Comparison of ENCODE assay signal across 20 mouse cellular contexts in the genomic region with DNA sequence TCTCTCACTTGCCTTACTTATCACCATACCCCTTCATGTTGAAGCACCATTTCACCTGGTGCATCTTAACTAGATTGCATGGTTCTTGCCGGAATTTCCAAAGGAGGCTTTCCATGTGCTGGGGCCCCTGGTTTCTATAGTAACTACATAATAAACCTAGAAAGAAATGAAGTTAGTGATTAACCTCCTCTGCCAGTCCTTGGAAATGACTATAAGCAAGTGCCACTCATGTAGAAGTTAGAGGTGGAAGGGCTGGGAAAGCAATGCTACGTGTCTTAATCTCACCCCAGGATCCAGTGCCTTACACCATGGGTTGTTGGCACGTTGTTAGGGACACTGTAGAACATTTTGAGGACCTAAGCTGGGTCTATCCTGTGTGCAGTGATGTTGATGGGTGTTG. TPM values are rescaled to one million over a fixed set of nuclear protein-coding genes. Genes with fewer than 3 reads are reported as not detected.
"Had no signal": no experiment of that assay in that cellular context is flagged by ENCODE, and none has a peak within 500 bp of the region (broad histone marks: within the 10 kb centered on the region; RNA-seq: fewer than 3 reads in every experiment).

No protein-coding gene starts in this region.

- ATAC-seq: liver, postnatal 0 days; midbrain, embryonic 16.5 days had no signal

- H3K4me2 ChIP-seq: hindbrain, embryonic 15.5 days; limb, embryonic 12.5 days; liver, embryonic 13.5 days; lung, embryonic 15.5 days; midbrain, embryonic 12.5 days; neural tube, embryonic 13.5 days had no signal

- H3K36me3 ChIP-seq: hindbrain, embryonic 15.5 days; limb, embryonic 12.5 days; liver, embryonic 13.5 days; lung, embryonic 15.5 days; midbrain, embryonic 12.5 days; neural tube, embryonic 13.5 days had no signal

- H3K9ac ChIP-seq: hindbrain, embryonic 15.5 days; limb, embryonic 12.5 days; liver, embryonic 13.5 days; liver, postnatal 0 days; lung, embryonic 15.5 days; midbrain, embryonic 12.5 days; neural tube, embryonic 13.5 days had no signal

- H3K27ac ChIP-seq: hindbrain, embryonic 15.5 days; limb, embryonic 12.5 days; liver, embryonic 13.5 days; lung, embryonic 15.5 days; macrophage; midbrain, embryonic 12.5 days; neural tube, embryonic 13.5 days had no signal

- H3K27me3 ChIP-seq: hindbrain, embryonic 15.5 days; limb, embryonic 12.5 days; lung, embryonic 15.5 days; midbrain, embryonic 12.5 days; neural tube, embryonic 13.5 days had no signal

- H3K4me3 ChIP-seq: hindbrain, embryonic 15.5 days; limb, embryonic 12.5 days; liver, embryonic 13.5 days; lung, embryonic 15.5 days; megakaryocyte, embryonic 14.5 days; midbrain, embryonic 12.5 days; neural tube, embryonic 13.5 days had no signal

- H3K9me3 ChIP-seq: hindbrain, embryonic 15.5 days; limb, embryonic 12.5 days; liver, embryonic 13.5 days; lung, embryonic 15.5 days; megakaryocyte, embryonic 14.5 days; midbrain, embryonic 12.5 days; neural tube, embryonic 13.5 days had no signal

- DNase-seq: kidney, postnatal 36 days; liver; liver, embryonic 13.5 days; liver, postnatal 0 days; lung, postnatal 14 days; right cerebral cortex, postnatal 14 days; thymus, adult 2 months; thymus, postnatal 25 days had no signal

- H3K4me1 ChIP-seq: hindbrain, embryonic 15.5 days; limb, embryonic 12.5 days; lung, embryonic 15.5 days; megakaryocyte, embryonic 14.5 days; midbrain, embryonic 12.5 days; neural tube, embryonic 13.5 days had no signal

RNA-seq across cellular contexts. Expression of a gene that starts 14.4 kb away (rescaled TPM):
- total RNA-seq: layer of hippocampus, adult 18-20 months; layer of hippocampus, postnatal 10 days; left cerebral cortex, postnatal 36 days had no signal
- polyA plus RNA-seq: hindbrain, embryonic 15.5 days; limb, embryonic 12.5 days; liver, embryonic 13.5 days; liver, postnatal 0 days; macrophage; midbrain, embryonic 12.5 days; midbrain, embryonic 16.5 days; neural tube, embryonic 13.5 days had no signal

RNA-seq across cellular contexts. Expression of a gene that starts 56.5 kb away (rescaled TPM):
- total RNA-seq: layer of hippocampus, adult 18-20 months; layer of hippocampus, postnatal 10 days; left cerebral cortex, postnatal 36 days had no signal
- polyA plus RNA-seq: hindbrain, embryonic 15.5 days; limb, embryonic 12.5 days; liver, embryonic 13.5 days; liver, postnatal 0 days; lung, embryonic 15.5 days; macrophage; midbrain, embryonic 12.5 days; midbrain, embryonic 16.5 days; neural tube, embryonic 13.5 days; urinary bladder, adult 2 months had no signal
